Mouse (Mus musculus) embryo, embryonic 11 days (tissue): ENCODE measurements around the gene Ephb2.

Experiments
- DNase-seq: peaks from one replicate; pipeline ENCODE4 v3.0.0-alpha.2; 2015

Gene Ephb2

DNA sequence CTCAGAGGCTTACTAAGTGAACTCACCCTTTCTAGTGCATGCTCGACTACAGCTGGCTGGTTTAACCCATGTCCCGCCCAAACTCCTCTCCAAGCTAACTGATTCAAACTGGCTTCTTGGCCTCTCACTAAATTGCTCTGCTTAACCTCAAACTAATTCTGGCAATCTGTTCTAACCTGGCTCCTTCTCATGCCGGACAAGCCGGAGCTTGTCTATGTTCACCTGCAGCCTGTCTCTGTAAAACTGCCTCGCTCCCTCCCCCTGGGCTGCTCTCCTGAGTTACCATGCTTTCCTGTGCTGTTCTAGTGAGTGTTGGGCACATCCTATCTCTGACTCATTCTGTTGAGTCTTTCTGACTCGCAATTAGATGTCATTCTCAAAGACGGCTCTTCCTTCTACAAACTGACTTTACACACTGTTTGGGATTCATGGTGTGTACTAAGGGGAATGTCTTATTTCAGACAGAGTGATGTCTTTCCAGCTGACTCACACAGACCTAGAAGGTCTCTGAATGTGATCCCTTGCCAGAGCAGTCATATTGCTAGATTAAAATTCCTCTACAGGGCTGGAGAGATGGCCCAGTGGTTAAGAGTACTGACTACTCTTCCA lies 237.4 kb downstream of the Ephb2 start:
- no peak for DNase-seq
